Mouse (Mus musculus): ENCODE measurements at regions not wholly inside any gene's neighbourhood (a gene's known extent, or its start where the extent isn't known, plus 50 kb on each side); places are given as distances from the start of the nearest gene placed in this dataset.

- no peak for DNase-seq (ENCODE audit: low spot score in 2 of 2)
Observed at GRCm38 (mm10) chr4:72481748-72482147, 281.0 kb upstream of the Tle1 start.

GRCm38 (mm10) chr4:72480535-72480934 lies 279.8 kb upstream of the Tle1 start:
- DNase-seq (ENCODE audit: low spot score in 2 of 2), result no peak

GRCm38 (mm10) chr4:72469236-72469875 lies 268.6 kb upstream of the Tle1 start:
- DNase-seq (ENCODE audit: low spot score in 2 of 2), result no peak

GRCm38 (mm10) chr4:72444177-72444770 lies 243.6 kb upstream of the Tle1 start:
- DNase-seq (ENCODE audit: low spot score in 2 of 2), result no peak

GRCm38 (mm10) chr4:72437367-72437766 lies 236.6 kb upstream of the Tle1 start:
- DNase-seq (ENCODE audit: low spot score in 2 of 2), result no peak

- DNase-seq (ENCODE audit: low spot score in 2 of 2), result no peak
Observed at GRCm38 (mm10) chr4:72425316-72425715, 224.6 kb upstream of the Tle1 start.

- DNase-seq (ENCODE audit: low spot score in 2 of 2), result no peak
Observed at GRCm38 (mm10) chr4:72412100-72412788, 211.5 kb upstream of the Tle1 start.

GRCm38 (mm10) chr4:72411343-72411742 lies 210.6 kb upstream of the Tle1 start:
- no peak for DNase-seq (ENCODE audit: low spot score in 2 of 2)

GRCm38 (mm10) chr4:72400759-72401158 lies 200.0 kb upstream of the Tle1 start:
- no peak for DNase-seq (ENCODE audit: low spot score in 2 of 2)

GRCm38 (mm10) chr4:72391887-72392435 lies 191.2 kb upstream of the Tle1 start:
- DNase-seq (ENCODE audit: low spot score in 2 of 2), result no peak

GRCm38 (mm10) chr4:72389811-72390625 lies 189.3 kb upstream of the Tle1 start:
- no peak for DNase-seq (ENCODE audit: low spot score in 2 of 2)

GRCm38 (mm10) chr4:72384901-72385264 lies 184.2 kb upstream of the Tle1 start:
- peak; percentile 40 to 82 for DNase-seq (ENCODE audit: low spot score in 2 of 2)

- no peak for DNase-seq (ENCODE audit: low spot score in 2 of 2)
Observed at GRCm38 (mm10) chr4:72384259-72384900, 183.7 kb upstream of the Tle1 start.

- no peak for DNase-seq (ENCODE audit: low spot score in 2 of 2)
Observed at GRCm38 (mm10) chr4:72383729-72384128, 183.0 kb upstream of the Tle1 start.

- no peak for DNase-seq (ENCODE audit: low spot score in 2 of 2)
Observed at GRCm38 (mm10) chr4:72382517-72383147, 181.9 kb upstream of the Tle1 start.

- no peak for DNase-seq (ENCODE audit: low spot score in 2 of 2)
Observed at GRCm38 (mm10) chr4:72381742-72382141, 181.0 kb upstream of the Tle1 start.

- no peak for DNase-seq (ENCODE audit: low spot score in 2 of 2)
Observed at GRCm38 (mm10) chr4:72381116-72381515, 180.4 kb upstream of the Tle1 start.

GRCm38 (mm10) chr4:72379515-72379914 lies 178.8 kb upstream of the Tle1 start:
- DNase-seq (ENCODE audit: low spot score in 2 of 2), result no peak

GRCm38 (mm10) chr4:72379011-72379410 lies 178.3 kb upstream of the Tle1 start:
- no peak for DNase-seq (ENCODE audit: low spot score in 2 of 2)

- no peak for DNase-seq (ENCODE audit: low spot score in 2 of 2)
Observed at GRCm38 (mm10) chr4:72377520-72377919, 176.8 kb upstream of the Tle1 start.

GRCm38 (mm10) chr4:72351985-72352384 lies 151.3 kb upstream of the Tle1 start:
- DNase-seq (ENCODE audit: low spot score in 2 of 2), result no peak

All from left cerebral cortex, adult 8-10 months (tissue).